Mouse (Mus musculus) midbrain, postnatal 0 days (tissue): Measurements from ENCODE around the gene Klk1. TPM values are rescaled to one million over a fixed set of nuclear protein-coding genes. Genes with fewer than 3 reads are reported as not detected.
"Not testable (repeated sequence)": the region's sequence is repeated elsewhere in the genome, so short reads cannot be mapped to it uniquely, and the experiment has no call there.

Experiments
- ATAC-seq: fragments of 200-750 bp; cut with Nextera tagmentation; 2 replicates; pipeline ENCODE4 v1.8.0; 2017; ENCODE audit warnings: moderate number of reproducible peaks, mild to moderate bottlenecking, moderate TSS enrichment, moderate library complexity; ENCODE audit not compliant: low FRiP score
- DNase-seq: peaks from one replicate; pipeline ENCODE4 v3.0.0-alpha.2; 2015; ENCODE audit warnings: low spot score
- H3K27ac ChIP-seq: fragments of 300-500 bp; sonication (generic); 2 replicates; pipeline ENCODE4 v1.5.1; 2014; ENCODE audit warnings: low read depth, mild to moderate bottlenecking, low read length, mixed read lengths
- H3K27me3 ChIP-seq: fragments of 300-500 bp; sonication (generic); 2 replicates; pipeline ENCODE4 v1.6.1; 2014; ENCODE audit warnings: low read length, control low read depth, mixed read lengths; ENCODE audit not compliant: insufficient read depth
- H3K36me3 ChIP-seq: fragments of 300-500 bp; sonication (generic); 2 replicates; pipeline ENCODE4 v1.6.1; 2014; ENCODE audit warnings: low read length, control low read depth, mixed read lengths; ENCODE audit not compliant: insufficient read depth
- H3K4me1 ChIP-seq: fragments of 300-500 bp; sonication (generic); 2 replicates; pipeline ENCODE4 v1.6.1; 2014; ENCODE audit warnings: mild to moderate bottlenecking, control low read depth, antibody characterized with exemption, low read length, mixed read lengths; ENCODE audit not compliant: insufficient read depth
- H3K4me2 ChIP-seq: fragments of 300-500 bp; sonication (generic); 2 replicates; pipeline ENCODE4 v1.6.1; 2014; ENCODE audit warnings: low read depth, mild to moderate bottlenecking, low read length, mixed read lengths; ENCODE audit not compliant: poor library complexity, severe bottlenecking
- H3K4me3 ChIP-seq: fragments of 300-500 bp; sonication (generic); 2 replicates; pipeline ENCODE4 v1.5.1; 2014; ENCODE audit warnings: low read depth, mild to moderate bottlenecking, low read length, moderate library complexity
- H3K9ac ChIP-seq: fragments of 300-500 bp; sonication (generic); replicated peaks from 2 replicates; pipeline ENCODE4 v1.6.1; 2014; ENCODE audit warnings: mild to moderate bottlenecking, low read length, moderate library complexity, mixed read lengths; ENCODE audit not compliant: poor library complexity, severe bottlenecking
- H3K9me3 ChIP-seq: fragments of 300-500 bp; sonication (generic); 2 replicates; pipeline ENCODE4 v1.6.1; 2016; ENCODE audit warnings: low read length, control low read depth
- CTCF ChIP-seq: IDR thresholded peaks from 2 replicates; pipeline ENCODE4 v1.5.1; 2016; ENCODE audit warnings: antibody characterized with exemption, mild to moderate bottlenecking
- WGBS: fragments of 180-500 bp; shearing (Covaris S2); extraction: QIAGEN DNeasy Blood & Tissue Kit; methylation state at CpG from one replicate; pipeline ENCODE4 v1.1.7; 2014; 5-methylcytosine and 5-hydroxymethylcytosine counted together
- polyA plus RNA-seq: library from polyadenylated mRNA; unstranded; fragments of >200 nt; fragmentation: Nextera tagmentation; extraction: Ambion mirVana; gene quantifications from 2 replicates; pipeline ENCODE4 v1.2.1, GENCODE M21; 2015
- total RNA-seq: library from RNA; depleted of rRNA; stranded (reverse); fragments of >200 nt; gene quantifications from 2 replicates; pipeline ENCODE4 v1.2.3, GENCODE M21; 2014

Klk1 gene
- total and polyA plus RNA-seq, 2 experiments from 2014 or later, result not detected

GRCm38 (mm10) chr7:44208307-44208706 is 16.9 kb upstream of the Klk1 start:
- no peaks in the 10 kb centered on the region for H3K9me3 ChIP-seq
- H3K27me3 ChIP-seq, result no peaks in the 10 kb centered on the region
- 82% methylated on average over 3 of the region's 3 CpGs for WGBS
- H3K36me3 ChIP-seq, result no peaks in the 10 kb centered on the region
- ATAC-seq (no peak), DNase-seq (no peak)
- no peak overlapping the region for H3K4me3 ChIP-seq
- H3K9ac ChIP-seq, result no peak overlapping the region
- no peak overlapping the region for H3K27ac ChIP-seq
- TF ChIP-seq CTCF, result no peak
- no peak overlapping the region for H3K4me2 ChIP-seq
- no peaks in the 10 kb centered on the region for H3K4me1 ChIP-seq

GRCm38 (mm10) chr7:44215645-44216044 is 9.5 kb upstream of the Klk1 start, which contains the start of gene Klk1b5:
Gene Klk1b5, plus strand, starts transcription at chr7:44215945.
- Histone ChIP-seq H3K27ac (no peak within 1 kb of the TSS), H3K9me3 (no peaks in the 10 kb centered on the region), H3K4me2 (no peak within 1 kb of the TSS), H3K36me3 (no peaks in the 10 kb centered on the region), H3K4me3 (no peak within 1 kb of the TSS), H3K9ac (no peak within 1 kb of the TSS), H3K27me3 (no peaks in the 10 kb centered on the region), H3K4me1 (no peaks in the 10 kb centered on the region)
- DNase-seq (no peak), ATAC-seq (no peak)
- no peak for TF ChIP-seq CTCF
- WGBS, result 86% methylated on average over 1 of the region's 1 CpGs

- not testable (repeated sequence) for H3K4me3 ChIP-seq, ATAC-seq, H3K27me3 ChIP-seq, DNase-seq, H3K36me3 ChIP-seq, H3K9me3 ChIP-seq, H3K27ac ChIP-seq, H3K9ac ChIP-seq, H3K4me1 ChIP-seq, H3K4me2 ChIP-seq
- 76% methylated on average over 5 of the region's 10 CpGs for WGBS
Observed at GRCm38 (mm10) chr7:44221601-44222000, 3.6 kb upstream of the Klk1 start.

- WGBS, result 79% methylated on average over 6 of the region's 6 CpGs
- not testable (repeated sequence) for DNase-seq
Observed at GRCm38 (mm10) chr7:44222335-44222734, 2.8 kb upstream of the Klk1 start.

GRCm38 (mm10) chr7:44235909-44236308 is 10.7 kb downstream of the Klk1 start, which contains the start of gene Gm36864:
Gene Gm36864, plus strand, starts transcription at chr7:44236177.
- Histone ChIP-seq H3K4me1 (no peaks in the 10 kb centered on the region), H3K27me3 (no peaks in the 10 kb centered on the region), H3K4me3 (no peak within 1 kb of the TSS), H3K9me3 (no peaks in the 10 kb centered on the region), H3K27ac (no peak within 1 kb of the TSS), H3K4me2 (no peak within 1 kb of the TSS), H3K9ac (no peak within 1 kb of the TSS), H3K36me3 (no peaks in the 10 kb centered on the region)
- DNase-seq, result no peak
- ATAC-seq, result no peak
- TF ChIP-seq CTCF, result no peak
- WGBS, result 66% methylated on average over 3 of the region's 3 CpGs

More at GRCm38 (mm10) chr7:44222335-44222734, 2.8 kb upstream of the Klk1 start:
- not testable (repeated sequence) for H3K9ac ChIP-seq, H3K36me3 ChIP-seq, H3K9me3 ChIP-seq, ATAC-seq, H3K4me1 ChIP-seq, H3K4me2 ChIP-seq, H3K27ac ChIP-seq, H3K4me3 ChIP-seq, H3K27me3 ChIP-seq

GRCm38 (mm10) chr7:44239913-44240312 is 14.8 kb downstream of the Klk1 start:
- Histone ChIP-seq H3K27me3 (no peaks in the 10 kb centered on the region), H3K9me3 (no peaks in the 10 kb centered on the region), H3K36me3 (no peaks in the 10 kb centered on the region), H3K27ac (no peak overlapping the region), H3K9ac (no peak overlapping the region), H3K4me3 (no peak overlapping the region), H3K4me2 (no peak overlapping the region), H3K4me1 (no peaks in the 10 kb centered on the region)
- TF ChIP-seq CTCF, result no peak
- DNase-seq (no peak), ATAC-seq (no peak)
- WGBS, result 49% methylated on average over 2 of the region's 2 CpGs
